Mouse (Mus musculus): ENCODE results near the gene AC124502.3.
A peak's percentile ranks its signal among the peaks of the same experiment; 100 is the strongest.
"Not testable (repeated sequence)": the region's sequence is repeated elsewhere in the genome, so short reads cannot be mapped to it uniquely, and the experiment has no call there.

Gene AC124502.3

DNA sequence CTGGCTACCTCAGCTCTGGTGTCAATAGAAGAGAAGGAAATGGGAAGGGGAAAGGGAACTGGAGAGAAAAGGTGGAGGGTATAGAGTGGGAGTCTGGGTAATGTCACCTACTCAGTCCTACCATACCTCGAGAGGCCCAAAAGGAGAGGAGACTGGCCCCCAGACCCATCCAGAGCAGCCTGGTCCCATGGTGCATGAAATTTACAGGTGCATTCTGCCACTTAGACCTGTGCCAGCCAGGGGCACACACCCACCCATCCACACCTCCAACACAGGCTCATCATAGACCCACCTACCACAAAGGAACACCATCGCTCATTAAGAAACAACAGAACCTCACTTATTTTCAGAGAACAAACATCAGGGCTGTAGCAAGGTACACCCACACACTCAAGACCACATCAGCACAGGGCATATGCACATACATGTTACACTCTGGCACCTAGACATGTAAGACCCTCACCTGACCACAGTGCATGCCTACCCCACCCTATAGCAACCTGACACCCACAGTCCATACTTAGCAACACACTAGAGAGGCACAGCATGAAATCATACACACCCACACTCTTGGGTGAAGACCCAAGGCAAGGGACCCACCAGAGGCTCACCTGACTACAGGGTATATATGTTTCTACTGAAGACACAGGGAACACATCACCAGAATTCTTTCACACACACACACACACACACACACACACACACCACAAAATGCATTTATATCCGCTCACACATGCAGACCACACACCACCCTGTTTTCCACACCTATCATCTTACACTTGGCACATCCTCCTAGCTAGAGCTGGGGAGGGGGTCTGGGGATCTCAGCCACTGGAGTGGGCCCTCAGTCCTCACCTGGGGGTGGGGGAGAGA lies 45.5 kb downstream of the AC124502.3 start:
- peak in 1 of 2 experiments; percentile 31 for DNase-seq (ENCODE audit: low spot score in 2 of 2)

DNA sequence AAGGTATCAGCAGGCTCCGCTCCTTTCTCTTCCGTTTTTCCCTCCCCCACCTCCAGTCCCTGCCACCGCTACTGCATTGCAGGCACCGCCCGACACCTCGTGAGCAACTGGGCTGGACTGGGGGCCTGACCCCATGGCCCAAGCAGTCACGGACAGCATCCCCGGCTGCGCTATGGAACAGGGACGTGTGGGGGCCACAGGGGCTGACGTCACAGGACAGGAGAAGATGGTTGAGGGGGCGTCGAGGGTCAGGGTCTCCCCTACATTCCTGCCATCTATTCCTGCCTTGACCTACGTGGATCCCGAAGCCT lies 46.1 kb downstream of the AC124502.3 start:
- peak in 1 of 2 experiments; percentile 38 for DNase-seq (ENCODE audit: low spot score in 2 of 2)

DNA sequence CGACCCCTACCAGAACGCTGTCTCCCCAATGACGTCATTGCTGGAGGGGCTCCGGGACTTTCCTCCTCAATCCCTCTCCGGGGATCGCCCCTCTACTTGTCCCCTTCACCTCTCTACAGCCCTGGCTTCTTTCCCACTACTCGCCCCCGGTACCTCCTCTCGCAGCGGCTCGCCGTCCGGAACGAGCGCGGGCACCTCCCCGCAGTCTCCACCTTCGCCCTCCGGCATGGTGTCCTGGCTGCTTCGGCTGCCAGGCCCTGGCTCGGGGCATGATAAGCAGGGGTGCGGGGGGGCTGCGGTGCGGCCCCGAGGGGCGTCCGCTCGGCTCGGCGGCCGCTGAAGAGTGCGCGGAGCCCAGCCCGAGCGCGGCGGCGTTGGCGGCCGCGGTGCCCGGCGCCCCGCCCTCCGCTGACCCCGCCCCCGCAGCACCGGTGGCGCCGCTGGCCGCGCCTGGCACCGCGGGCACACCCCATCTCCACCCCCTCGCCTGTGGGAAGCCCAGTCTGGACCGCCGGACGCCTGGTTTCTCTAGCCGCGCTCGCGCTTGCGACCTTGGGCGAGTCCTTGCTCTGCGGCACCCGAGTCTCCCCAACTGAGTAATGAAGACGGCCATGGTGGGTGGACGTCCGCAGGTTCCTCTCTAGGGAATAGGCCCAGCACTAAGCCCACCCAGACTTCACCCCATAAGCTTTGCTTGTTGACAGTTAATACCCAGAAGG lies 46.6 kb downstream of the AC124502.3 start, which contains the start of gene Tmem151a:
Gene Tmem151a (minus strand): TSS at position 387 of the 719 bp plus-strand sequence.
- peak in 1 of 2 experiments; percentile 34 for DNase-seq (ENCODE audit: low spot score in 2 of 2)

DNA sequence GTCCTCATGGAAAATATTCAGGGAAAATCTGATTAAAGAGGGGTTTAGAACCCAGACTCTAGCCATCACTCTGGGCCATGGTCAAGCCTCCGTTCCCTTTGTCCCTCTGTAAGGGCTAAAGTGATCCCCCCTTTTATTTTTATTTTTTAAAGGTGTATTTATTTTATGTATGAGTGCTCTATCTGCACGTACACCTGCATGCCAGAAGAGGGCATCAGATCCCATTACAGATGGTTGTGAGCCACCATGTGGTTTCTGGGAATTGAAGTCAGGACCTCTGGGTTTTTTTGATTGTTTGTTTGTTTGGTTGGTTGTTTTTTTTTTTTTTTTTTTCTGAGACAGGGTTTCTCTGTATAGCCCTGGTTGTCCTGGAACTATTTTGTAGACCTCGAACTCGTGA lies 47.8 kb downstream of the AC124502.3 start:
- DNase-seq (ENCODE audit: low spot score in 2 of 2), result not testable (repeated sequence)

DNA sequence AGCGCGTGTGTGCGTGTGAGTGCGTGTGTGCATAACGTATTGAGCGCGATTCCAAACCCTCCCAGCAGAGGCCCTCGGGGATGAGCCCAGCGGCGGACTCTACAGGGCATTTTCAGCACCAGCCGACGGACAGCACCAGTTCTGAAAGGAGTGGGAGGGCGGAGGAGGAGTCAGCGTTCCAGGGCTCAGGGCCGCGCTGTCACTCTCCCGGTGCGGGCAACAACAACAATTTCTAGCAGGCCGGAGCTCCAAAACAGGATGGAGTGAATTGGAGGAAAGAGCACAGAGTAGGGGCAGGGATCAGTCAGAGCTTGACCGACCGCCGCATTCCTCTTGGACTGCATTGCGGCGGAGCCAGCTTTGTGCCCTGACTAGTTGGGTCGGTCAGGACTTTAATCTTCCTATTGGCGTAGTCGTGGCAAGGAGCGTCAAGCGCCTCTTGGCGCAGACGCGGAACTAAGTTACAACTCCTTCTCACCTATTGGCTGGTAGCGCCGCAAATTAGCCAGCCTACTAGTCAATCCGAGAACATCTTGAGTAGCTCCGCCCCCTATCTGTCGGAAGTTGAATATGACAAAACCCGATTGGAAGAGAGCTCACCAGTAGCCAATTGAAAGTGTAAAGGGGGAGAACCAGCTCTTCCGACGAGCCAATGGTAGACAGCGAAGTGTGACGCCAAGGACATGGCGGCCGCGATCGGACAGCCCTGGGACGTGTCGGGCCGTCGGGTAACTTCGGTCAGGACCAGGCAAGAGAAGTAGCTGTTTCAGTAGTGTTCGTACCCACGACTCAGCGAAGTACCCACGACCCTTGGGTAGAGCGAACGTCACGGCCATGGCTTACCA lies 49.4 kb downstream of the AC124502.3 start, which contains the start of gene Yif1a:
Gene Yif1a (plus strand): TSS at position 655 of the 845 bp plus-strand sequence.
- DNase-seq (ENCODE audit: low spot score in 2 of 2), result peak; percentile 98

DNA sequence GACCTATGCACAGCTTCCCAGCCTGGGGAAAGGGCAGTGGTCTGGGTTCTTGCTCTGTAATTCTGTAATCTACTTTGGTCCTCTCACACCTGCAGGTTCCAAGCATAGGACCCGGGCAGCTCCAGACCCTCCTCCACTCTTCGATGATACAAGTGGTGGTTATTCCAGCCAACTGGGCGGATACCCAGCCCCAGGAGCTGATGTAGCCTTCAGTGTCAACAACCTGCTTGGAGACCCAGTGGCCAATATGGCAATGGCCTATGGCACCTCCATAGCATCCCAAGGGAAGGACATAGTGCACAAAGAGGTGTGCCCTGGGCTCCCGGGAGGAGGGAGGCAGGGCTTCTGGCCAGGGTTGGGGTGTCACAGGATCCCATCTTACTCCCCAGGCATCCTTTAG lies 50.6 kb downstream of the AC124502.3 start:
- DNase-seq (ENCODE audit: low spot score in 2 of 2), result no peak

DNA sequence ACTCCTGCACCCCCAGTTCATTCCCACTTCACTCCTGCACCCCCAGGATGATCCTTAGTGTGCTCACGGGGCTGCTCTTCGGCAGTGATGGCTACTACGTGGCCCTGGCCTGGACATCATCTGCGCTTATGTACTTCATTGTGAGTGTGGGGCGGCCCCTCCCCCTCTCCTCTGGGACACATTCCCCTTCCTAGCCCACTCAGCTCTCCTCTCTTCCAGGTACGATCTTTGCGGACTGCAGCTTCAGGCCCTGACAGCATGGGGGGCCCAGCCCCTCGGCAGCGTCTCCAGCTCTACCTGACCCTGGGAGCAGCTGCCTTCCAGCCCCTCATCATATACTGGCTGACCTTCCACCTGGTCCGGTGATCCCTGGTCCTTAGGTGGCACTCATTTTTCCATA lies 53.4 kb downstream of the AC124502.3 start:
- DNase-seq (ENCODE audit: low spot score in 2 of 2), result no peak

DNA sequence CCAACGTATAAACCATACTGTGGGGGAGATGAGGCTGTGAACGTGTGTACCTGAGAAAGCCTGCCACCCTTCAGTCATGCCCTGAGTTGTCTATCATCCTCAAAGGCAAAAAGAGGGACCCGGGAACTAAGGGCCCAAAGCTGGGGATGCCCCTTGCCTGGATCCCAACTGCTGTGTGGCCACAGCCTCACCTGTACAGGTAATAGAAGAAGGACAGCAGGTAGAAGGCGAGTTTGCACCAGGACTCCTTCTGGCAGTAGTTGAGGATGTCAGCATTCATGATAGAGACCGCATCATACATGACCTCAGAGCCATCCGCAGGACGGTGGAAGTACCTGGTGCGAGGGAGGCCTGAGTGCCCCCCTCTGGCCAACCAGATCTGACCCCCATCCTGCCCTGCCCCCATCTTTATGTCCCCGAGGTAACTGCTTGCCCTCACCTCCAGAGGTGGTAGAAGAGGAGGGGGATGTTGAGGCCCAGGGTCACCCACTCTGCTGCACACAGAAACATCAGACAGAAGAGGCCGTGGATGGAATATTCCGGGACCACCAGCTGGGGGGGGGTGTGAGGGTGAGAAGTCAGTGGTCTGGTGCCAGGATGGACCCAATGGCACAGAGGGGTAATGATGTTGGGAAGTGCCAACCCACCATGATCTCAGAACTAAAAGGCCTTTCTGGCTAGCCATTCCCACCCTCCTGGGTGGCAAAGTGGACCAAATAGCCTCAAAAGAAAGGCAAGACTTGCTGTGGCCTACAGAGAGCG lies 55.0 kb downstream of the AC124502.3 start:
- DNase-seq (ENCODE audit: low spot score in 2 of 2), result no peak

DNA sequence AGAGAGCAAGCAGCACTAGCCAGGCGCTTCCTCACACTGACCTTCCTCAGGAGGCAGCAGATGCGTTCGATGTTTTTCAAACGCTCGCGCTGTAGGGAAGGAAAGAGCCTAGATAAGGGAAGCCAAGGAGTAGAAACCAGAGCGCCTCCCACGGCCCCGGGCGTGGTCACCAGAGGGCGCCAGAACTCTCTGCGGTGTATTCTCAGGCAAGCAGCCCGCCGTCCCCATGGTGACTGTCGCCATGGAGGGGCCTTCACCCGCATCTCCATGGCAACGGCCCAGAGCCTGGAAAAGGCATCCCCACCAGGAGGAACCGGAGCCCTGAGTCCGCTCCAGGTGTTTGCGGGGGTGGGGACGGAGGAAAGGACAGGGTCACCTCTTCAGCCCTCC lies 55.5 kb downstream of the AC124502.3 start:
- DNase-seq (ENCODE audit: low spot score in 2 of 2), result peak; percentile 91 to 98

DNA sequence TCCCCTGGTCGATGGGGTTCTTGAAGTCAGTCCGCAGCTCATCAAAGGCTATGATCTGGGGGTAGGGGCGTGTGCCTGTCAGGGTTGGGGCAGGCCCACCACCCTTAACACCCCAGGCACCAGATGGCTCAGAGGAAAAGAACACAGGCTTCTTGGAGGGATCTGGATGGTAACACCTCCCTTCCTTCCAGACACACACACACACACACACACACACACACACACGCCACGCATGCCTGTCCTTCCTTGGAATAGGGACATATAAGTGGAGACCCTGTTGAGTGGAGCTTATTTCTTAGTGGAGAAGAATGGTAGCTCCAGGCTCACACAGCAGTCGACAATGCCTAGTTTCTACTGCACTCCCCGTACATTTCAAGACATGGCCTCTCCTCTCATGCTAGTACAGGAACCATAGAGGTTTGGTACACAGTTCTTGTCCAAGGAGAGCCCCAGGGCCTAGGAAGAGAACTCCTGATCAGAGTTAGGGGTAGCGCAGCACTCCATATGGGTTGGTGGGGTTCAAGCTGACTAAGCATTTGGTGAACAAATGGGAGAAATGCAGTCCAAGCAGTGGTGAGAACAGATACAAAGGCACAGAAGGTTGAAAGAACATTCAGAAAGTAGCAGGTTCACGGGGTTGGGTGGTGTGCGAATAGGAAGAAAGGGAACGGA lies 56.2 kb downstream of the AC124502.3 start:
- no peak for DNase-seq (ENCODE audit: low spot score in 2 of 2)

DNA sequence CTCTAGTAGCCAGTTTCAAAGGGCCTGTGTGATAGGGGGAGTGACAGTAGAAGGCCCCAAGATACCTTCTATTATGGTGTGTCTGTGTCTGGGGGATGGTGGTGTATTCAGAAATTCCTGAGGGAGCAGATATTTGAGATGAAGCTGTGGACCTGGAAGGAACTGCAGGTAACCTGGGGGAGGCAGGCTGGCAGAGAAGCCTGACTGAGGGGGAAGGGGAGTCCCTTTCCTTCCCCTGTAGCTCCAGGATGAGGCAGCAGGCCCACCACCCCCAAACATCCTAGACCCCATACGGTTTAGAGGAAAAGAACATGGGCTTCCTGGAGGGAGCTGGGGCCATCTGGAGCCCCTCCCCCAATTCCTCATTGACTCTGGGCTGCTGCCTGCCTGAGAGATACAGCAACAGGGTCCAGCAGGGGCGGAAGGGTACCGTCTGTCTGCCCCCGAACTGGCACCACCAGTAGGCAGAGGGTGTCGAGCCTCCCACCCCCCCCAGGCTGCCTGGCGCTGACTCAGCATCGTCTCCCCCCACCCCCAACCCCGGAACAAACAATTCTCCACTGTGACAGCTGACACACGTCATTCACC lies 57.3 kb downstream of the AC124502.3 start:
- no peak for DNase-seq (ENCODE audit: low spot score in 2 of 2)

DNA sequence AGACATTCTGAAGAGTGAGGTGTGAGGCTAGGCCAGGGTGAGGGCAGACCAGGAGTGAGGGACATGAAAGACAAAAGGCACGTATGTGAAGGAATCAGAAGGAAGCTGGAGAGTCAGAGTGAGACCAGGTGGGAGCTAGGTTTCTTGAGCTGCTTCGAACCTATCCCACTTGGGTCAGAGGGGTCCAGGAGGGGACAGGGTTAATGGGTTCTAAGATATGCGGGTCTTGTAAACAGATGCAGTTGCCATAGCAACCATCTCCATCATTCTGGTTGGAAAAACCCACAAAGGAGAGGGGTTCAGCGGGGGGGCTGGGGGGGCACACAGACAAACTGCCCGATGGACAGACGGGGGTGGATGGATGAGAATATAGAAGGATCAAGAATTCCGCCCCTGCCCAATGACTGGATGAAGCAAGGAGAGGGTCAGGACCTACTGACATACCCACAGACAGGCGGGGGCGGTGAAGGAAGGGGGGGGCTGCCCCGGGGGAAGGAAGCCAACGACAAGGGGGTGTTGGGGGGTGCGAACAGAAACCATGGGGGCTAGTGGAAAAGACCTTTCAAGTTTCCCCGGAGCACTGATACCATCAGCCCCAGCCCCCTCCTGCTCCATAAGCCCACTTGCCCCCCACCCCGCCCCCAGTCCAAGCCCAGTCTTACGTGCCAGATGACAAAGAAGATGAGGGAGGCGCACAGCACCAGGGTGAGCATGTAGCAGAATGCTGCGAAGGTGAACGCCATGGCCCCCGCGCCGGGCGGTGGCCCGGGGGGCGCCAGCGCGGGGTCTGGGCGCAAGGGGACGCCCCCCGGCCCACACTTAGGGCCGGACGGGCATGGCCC lies 59.1 kb downstream of the AC124502.3 start:
- DNase-seq (ENCODE audit: low spot score in 2 of 2), result no peak

DNA sequence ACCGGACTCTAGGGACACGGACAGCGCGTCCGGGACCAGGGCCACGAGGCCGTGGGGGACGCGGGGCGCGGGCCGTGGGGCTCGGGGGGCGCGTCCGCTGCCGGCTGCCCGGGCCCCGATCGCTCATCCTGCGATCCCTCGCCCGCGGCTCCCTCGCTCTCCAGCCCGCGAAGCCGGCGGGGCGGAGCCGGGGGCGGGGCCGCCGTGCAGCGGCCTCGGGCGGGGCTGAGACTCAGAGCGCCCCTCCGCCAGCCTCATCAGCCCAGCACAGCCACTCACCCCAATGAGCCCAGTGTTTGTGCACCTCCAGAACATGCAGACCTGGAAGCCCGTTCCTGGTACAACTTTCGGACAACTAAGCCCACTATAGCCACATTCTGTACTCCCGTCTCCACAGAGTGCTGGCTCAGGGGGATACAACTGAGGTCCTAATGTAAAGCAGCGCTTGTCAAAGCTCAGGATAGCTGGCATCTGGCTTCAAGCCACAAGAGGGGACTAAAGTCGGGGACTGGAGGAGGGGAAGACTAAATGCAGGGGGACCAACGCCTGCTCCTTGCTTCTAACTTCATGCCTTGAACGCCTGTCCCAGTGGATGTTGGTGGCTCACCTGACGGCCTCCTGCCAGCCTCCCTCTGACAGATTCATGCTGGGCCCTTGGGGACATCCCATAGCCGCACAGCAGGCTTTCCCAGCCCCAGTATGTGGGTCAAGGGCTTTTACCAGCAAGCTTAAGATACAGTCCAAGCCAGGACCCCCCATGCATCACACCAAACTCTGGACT lies 59.9 kb downstream of the AC124502.3 start, which contains the start of gene Cnih2:
Gene Cnih2 (minus strand): TSS at position 159 of the 781 bp plus-strand sequence.
- no peak for DNase-seq (ENCODE audit: low spot score in 2 of 2)
